Mouse (Mus musculus) forebrain, embryonic 14.5 days (tissue): ENCODE results near the gene Nicn1. TPM values are rescaled to one million over a fixed set of nuclear protein-coding genes. Genes with fewer than 3 reads are reported as not detected.
A peak's percentile ranks its signal among the peaks of the same experiment; 100 is the strongest.
"Not testable (repeated sequence)": the region's sequence is repeated elsewhere in the genome, so short reads cannot be mapped to it uniquely, and the experiment has no call there.

Source experiments
- ATAC-seq: fragments of 200-750 bp; cut with Nextera tagmentation; 2 replicates; pipeline ENCODE4 v1.8.0; 2017; ENCODE audit warnings: mild to moderate bottlenecking, moderate library complexity
- DNase-seq: peaks from one replicate; pipeline ENCODE4 v3.0.0-alpha.2; 2015; ENCODE audit warnings: low spot score
- H3K27ac ChIP-seq: fragments of 300-500 bp; sonication (generic); 2 replicates; pipeline ENCODE4 v1.5.1; 2014; ENCODE audit warnings: low read depth, mild to moderate bottlenecking, control low read depth, low read length, moderate library complexity
- H3K27me3 ChIP-seq: fragments of 300-500 bp; sonication (generic); replicated peaks from 2 replicates; pipeline ENCODE4 v1.6.1; 2014; ENCODE audit warnings: low read length, control low read depth, mixed read lengths; ENCODE audit not compliant: control insufficient read depth, insufficient read depth
- H3K36me3 ChIP-seq: fragments of 300-500 bp; sonication (generic); 2 replicates; pipeline ENCODE4 v1.6.1; 2014; ENCODE audit warnings: low read length, control low read depth; ENCODE audit not compliant: control insufficient read depth, insufficient read depth
- H3K4me1 ChIP-seq: fragments of 300-500 bp; sonication (generic); 2 replicates; pipeline ENCODE4 v1.6.1; 2014; ENCODE audit warnings: antibody characterized with exemption, low read length, control low read depth; ENCODE audit not compliant: control insufficient read depth, insufficient read depth
- H3K4me2 ChIP-seq: fragments of 300-500 bp; sonication (generic); 2 replicates; pipeline ENCODE4 v1.6.1; 2014; ENCODE audit warnings: mild to moderate bottlenecking, control low read depth, low read length
- H3K4me3 ChIP-seq: fragments of 300-500 bp; sonication (generic); 2 replicates; pipeline ENCODE4 v1.5.1; 2014; ENCODE audit warnings: low read depth, low read length, control low read depth
- H3K9ac ChIP-seq: fragments of 300-500 bp; sonication (generic); 2 replicates; pipeline ENCODE4 v1.6.1; 2014; ENCODE audit warnings: mild to moderate bottlenecking, low read length, control low read depth, moderate library complexity
- H3K9me3 ChIP-seq: fragments of 300-500 bp; sonication (generic); replicated peaks from 2 replicates; pipeline ENCODE4 v1.6.1; 2016; ENCODE audit warnings: low read length, control low read depth, mixed read lengths; ENCODE audit not compliant: control insufficient read depth
- WGBS: fragments of 180-500 bp; shearing (Covaris S2); extraction: QIAGEN DNeasy Blood & Tissue Kit; methylation state at CpG from one replicate; pipeline ENCODE4 v1.1.7; 2014; 5-methylcytosine and 5-hydroxymethylcytosine counted together
- polyA plus RNA-seq: library from polyadenylated mRNA; unstranded; fragments of >200 nt; fragmentation: Nextera tagmentation; extraction: Ambion mirVana; gene quantifications from 2 replicates; pipeline ENCODE4 v1.2.1, GENCODE M21; 2014

The Nicn1 gene
- polyA plus RNA-seq, 1 experiment from 2014 or later: 113 TPM

DNA sequence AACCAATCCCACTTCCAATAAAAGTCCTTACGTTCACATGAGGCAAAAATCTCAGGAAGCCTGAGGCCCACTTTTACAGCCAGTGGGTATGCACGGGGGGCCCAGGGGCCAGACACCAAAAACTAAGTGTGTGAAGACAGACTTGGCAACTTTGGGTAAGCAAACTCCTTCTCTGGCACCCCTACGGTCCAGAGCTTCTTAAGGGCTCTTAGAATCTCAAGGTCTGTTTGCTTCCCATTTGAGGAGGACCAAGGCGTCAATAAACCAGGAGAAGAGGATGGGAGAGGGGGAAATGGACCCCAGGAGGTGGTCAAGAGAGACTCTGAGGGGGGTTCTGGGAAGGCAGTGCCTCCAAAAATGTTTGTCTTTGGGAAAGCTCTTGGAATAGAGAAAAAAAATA, 16.7 kb upstream of the Nicn1 start:
- no peaks in the 10 kb centered on the region for H3K9me3 ChIP-seq
- H3K36me3 ChIP-seq: no peaks in the 10 kb centered on the region
- DNase-seq (no peak), ATAC-seq (no peak)
- H3K27me3 ChIP-seq: no peaks in the 10 kb centered on the region
- WGBS: 72% methylated on average over 4 of the region's 4 CpGs
- H3K4me2 ChIP-seq: no peak overlapping the region
- no peak overlapping the region for H3K4me3 ChIP-seq
- no peak overlapping the region for H3K27ac ChIP-seq
- no peaks in the 10 kb centered on the region for H3K4me1 ChIP-seq
- no peak overlapping the region for H3K9ac ChIP-seq

DNA sequence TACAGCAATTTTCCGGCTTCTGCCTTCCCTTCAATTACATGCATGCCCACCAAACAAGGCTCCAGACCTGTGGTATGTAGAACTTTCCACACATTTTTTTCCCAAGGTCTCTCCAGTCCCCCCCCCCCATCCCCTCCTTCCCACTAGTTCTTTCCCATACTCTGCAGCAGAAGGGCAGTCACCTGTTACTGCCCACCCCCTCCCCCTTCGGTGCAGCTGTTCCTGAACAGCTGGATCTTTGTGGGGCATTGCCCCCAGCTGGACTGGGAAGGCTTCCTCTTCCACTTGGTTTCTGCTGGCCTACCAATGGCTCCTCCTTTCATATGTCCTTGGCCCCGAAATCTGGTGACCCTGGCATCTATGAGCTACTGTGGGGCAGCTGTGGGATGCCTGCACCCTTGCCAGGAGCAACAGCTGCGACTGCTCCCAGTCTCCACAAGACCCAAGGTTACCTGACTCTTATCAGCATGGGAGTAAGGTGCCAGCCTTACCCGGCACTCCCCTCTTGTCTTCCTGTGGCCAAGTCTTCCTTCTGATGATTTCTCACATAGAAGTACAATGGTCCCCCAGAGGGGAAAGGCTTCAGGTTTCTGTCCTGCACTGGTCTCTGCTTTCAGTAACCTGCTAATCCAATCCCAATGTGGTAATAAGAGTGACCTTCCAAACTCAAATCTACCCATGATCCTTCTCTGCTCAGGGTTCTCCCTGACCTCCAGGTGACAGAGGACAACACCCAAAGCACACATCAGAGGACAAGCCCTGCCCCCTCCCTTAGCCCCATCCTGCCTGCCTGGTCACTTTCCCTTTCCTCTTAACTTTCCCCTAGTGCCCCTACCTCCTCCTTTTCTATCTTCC, 15.5 kb upstream of the Nicn1 start:
- Histone ChIP-seq H3K9ac (no peak overlapping the region), H3K27me3 (no peaks in the 10 kb centered on the region), H3K4me3 (no peak overlapping the region), H3K4me2 (no peak overlapping the region), H3K27ac (no peak overlapping the region), H3K36me3 (no peaks in the 10 kb centered on the region), H3K4me1 (no peaks in the 10 kb centered on the region), H3K9me3 (no peaks in the 10 kb centered on the region)
- no peak for ATAC-seq
- 76% methylated on average over 5 of the region's 5 CpGs for WGBS
- DNase-seq: no peak

DNA sequence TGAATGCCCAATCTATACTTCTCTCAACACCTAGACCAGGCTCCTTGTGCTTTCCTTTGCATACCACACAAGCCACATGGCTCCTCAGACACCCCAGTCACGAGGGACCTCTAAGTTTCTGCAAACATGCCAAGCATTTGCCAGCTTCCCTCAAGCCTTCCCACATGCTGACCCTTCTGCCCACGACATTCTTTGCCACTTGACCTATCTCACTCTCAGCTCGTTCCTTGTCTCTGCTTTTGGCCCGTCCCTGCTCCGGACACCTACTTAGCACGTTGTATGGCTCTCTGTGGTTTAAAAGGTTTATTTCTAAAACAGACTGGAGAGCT, 14.9 kb upstream of the Nicn1 start:
- no peak for ATAC-seq
- 70% methylated on average over 6 of the region's 6 CpGs for WGBS
- Histone ChIP-seq H3K4me3 (no peak overlapping the region), H3K36me3 (no peaks in the 10 kb centered on the region), H3K9ac (no peak overlapping the region), H3K4me1 (no peaks in the 10 kb centered on the region), H3K27ac (no peak overlapping the region), H3K9me3 (no peaks in the 10 kb centered on the region), H3K4me2 (no peak overlapping the region), H3K27me3 (no peaks in the 10 kb centered on the region)
- no peak for DNase-seq

- Histone ChIP-seq H3K36me3 (no peaks in the 10 kb centered on the region), H3K4me1 (no peaks in the 10 kb centered on the region), H3K27me3 (no peaks in the 10 kb centered on the region), H3K9ac (no peak overlapping the region), H3K27ac (no peak overlapping the region), H3K9me3 (no peaks in the 10 kb centered on the region), H3K4me3 (no peak overlapping the region), H3K4me2 (no peak overlapping the region)
- no peak for ATAC-seq
- DNase-seq: peak; percentile 24
- 71% methylated on average over 10 of the region's 10 CpGs for WGBS
These were observed 11.4 kb upstream of the Nicn1 start for GRCm38 (mm10) chr9:108278697-108279450.

DNA sequence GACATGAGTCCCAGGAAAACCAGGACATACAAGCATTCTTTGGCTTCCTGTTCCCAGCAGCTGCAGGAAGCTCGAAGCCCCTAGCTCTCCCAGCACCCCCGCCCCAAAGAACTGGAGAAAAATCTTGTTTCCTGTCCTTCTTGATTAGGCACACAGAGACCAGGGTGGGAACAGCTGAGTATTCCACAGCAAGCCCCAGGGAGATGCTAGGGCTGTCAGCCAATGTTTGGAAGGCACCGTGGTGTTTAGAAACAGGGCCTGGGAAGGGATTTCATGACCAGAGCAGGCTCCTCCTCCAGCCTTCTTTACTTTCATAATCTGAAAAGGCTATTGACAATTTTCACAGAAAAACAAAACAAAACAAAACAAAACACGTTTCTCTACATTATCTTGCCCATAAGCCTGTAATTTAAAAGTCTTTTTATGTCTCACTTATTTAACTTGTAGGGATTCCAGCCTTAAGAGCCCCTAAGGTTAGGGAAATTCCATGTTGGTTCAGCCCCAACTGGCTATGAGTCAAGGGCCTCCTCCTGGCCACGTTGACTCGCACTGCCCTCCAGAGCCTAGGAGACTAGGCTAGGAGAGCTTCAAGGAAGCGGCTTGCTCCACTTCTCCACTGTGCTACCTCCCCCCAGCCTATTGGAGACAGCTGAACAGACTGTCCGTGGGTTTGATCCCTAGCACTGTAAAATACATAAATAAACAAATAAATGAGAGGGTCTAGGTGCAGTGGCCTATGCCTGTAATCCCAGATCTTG, 10.0 kb upstream of the Nicn1 start:
- no peaks in the 10 kb centered on the region for H3K4me1 ChIP-seq
- no peaks in the 10 kb centered on the region for H3K27me3 ChIP-seq
- no peak overlapping the region for H3K4me3 ChIP-seq
- H3K36me3 ChIP-seq: no peaks in the 10 kb centered on the region
- 47% methylated on average over 8 of the region's 8 CpGs for WGBS
- no peak for DNase-seq
- H3K27ac ChIP-seq: no peak overlapping the region
- ATAC-seq: no peak
- H3K4me2 ChIP-seq: no peak overlapping the region
- no peaks in the 10 kb centered on the region for H3K9me3 ChIP-seq
- H3K9ac ChIP-seq: no peak overlapping the region

GRCm38 (mm10) chr9:108284410-108284809, 5.8 kb upstream of the Nicn1 start:
- WGBS: 11% methylated on average over 6 of the region's 6 CpGs

DNA sequence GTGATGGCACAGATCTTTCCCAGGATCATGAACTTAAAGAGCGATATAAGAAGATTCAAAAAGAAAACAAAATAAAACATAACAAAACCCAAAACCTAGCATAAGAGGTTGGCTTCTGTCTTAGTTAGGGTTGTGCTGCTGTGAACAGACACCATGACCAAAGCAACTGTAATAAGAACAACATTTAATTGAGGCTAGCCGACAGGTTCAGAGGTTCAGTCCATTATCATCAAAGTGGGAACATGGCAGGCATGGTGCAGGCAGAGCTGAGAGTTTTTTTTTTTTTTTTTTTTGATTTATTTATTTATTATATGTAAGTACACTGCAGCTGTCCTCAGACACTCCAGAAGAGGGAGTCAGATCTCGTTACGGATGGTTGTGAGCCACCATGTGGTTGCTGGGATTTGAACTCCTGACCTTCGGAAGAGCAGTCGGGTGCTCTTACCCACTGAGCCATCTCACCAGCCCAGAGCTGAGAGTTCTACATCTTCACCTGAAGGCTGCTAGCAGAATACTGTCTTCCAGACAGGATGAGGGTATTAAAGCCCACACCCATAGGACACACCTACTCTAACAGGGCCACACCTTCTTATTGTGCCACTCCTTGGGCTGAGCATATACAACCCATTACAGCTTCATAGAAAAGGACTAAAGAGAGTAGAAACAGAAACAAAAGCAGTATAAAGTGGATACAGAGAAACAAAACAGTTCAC, 2.5 kb upstream of the Nicn1 start:
- ATAC-seq, H3K27me3 ChIP-seq, H3K36me3 ChIP-seq, H3K27ac ChIP-seq, H3K4me2 ChIP-seq, H3K4me3 ChIP-seq, DNase-seq, H3K4me1 ChIP-seq, H3K9ac ChIP-seq, H3K9me3 ChIP-seq: not testable (repeated sequence)
- WGBS: 84% methylated on average over 4 of the region's 6 CpGs

More at GRCm38 (mm10) chr9:108284410-108284809, 5.8 kb upstream of the Nicn1 start:
- Histone ChIP-seq H3K9ac (no peak overlapping the region), H3K27me3 (no peaks in the 10 kb centered on the region), H3K4me3 (no peak overlapping the region), H3K9me3 (no peaks in the 10 kb centered on the region), H3K27ac (no peak overlapping the region), H3K4me1 (no peaks in the 10 kb centered on the region), H3K36me3 (no peaks in the 10 kb centered on the region), H3K4me2 (no peak overlapping the region)
- DNase-seq (peak; percentile 85), ATAC-seq (peak; percentile 66; the same call in 1 of the 2 replicates)

DNA sequence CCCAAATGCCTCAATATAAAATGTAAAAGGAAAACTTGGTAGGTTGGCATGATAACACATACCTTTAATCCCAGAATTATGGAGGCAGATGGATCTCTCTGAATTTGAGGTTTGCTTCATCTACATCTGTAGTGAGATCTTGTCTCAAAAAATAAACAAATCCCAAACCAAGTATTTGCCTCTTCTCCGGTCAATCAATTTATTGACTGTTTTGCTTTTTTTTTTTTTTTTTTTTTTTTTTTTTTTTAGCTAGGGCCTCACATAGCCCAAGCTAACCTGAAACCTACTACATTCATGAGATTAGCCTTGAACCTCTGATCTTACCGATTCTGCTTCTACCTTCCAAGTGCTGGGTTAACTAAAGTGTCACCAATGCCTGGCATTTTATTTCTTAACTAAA, 882 bp upstream of the Nicn1 start:
- DNase-seq: no peak
- no peak for ATAC-seq
- peak overlapping the region; percentile 35 for H3K4me3 ChIP-seq
- H3K27me3 ChIP-seq: no peaks in the 10 kb centered on the region
- peaks cover 7% of the 10 kb centered on the region; the same call in 1 of the 2 replicates for H3K36me3 ChIP-seq
- no peaks in the 10 kb centered on the region for H3K9me3 ChIP-seq
- H3K4me1 ChIP-seq: 0 out of 2 replicates have a peak, but pooled peaks cover 5% of the 10 kb centered on the region
- peak overlapping the region; percentile 53 for H3K4me2 ChIP-seq
- peak overlapping the region; percentile 82; the same call in 1 of the 2 replicates for H3K27ac ChIP-seq
- peak overlapping the region; percentile 72 for H3K9ac ChIP-seq
- WGBS: 68% methylated on average over 2 of the region's 2 CpGs
